Mouse (Mus musculus): Measurements from ENCODE around the gene Ppef2. TPM values are rescaled to one million over a fixed set of nuclear protein-coding genes. Genes with fewer than 3 reads are reported as not detected.

Ppef2 gene
- 0.11 and 0.35 TPM in 2 replicates for polyA plus RNA-seq (2015; fragmentation: Nextera tagmentation; extraction: Ambion mirVana)

DNA sequence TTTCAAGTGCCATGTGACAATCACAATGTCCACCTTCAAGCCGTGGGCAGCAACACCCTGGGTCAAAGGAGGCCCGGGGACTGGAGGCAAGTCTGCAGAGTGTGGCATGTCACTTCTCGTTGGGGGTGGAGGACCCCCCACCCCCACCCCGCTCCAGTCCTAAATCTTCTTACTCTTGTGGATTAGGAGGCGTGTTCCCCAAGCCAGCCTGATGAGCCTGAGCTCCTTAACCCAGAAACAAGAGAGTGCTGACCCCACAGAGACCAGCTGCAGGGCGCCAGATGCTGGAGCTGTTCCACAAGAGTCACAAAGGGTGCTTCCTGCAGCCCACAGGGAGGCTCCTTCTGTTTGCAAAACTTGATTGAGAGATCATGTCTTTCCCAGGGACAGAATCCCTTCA, at the start of gene Ppef2:
TSS of gene Ppef2 (minus strand) at position 61 of the 400 bp plus-strand sequence.
- Histone ChIP-seq H3K9me3 (ENCODE audit: control insufficient read depth, low read length) (no peaks in the 10 kb centered on the region), H3K4me3 (replicated peaks; ENCODE audit: low read length) (no peak within 1 kb of the TSS), H3K9ac (replicated peaks; ENCODE audit: low read depth, low read length) (no peak within 1 kb of the TSS), H3K4me2 (ENCODE audit: low read length) (no peak within 1 kb of the TSS), H3K4me1 (replicated peaks; ENCODE audit: control insufficient read depth, insufficient read depth, low read length) (peaks cover 3% of the 10 kb centered on the region; the same call in 1 of the 2 replicates), H3K36me3 (ENCODE audit: control insufficient read depth, insufficient read depth) (no peaks in the 10 kb centered on the region), H3K27me3 (replicated peaks; ENCODE audit: control insufficient read depth, insufficient read depth, low read length) (no peaks in the 10 kb centered on the region), H3K27ac (ENCODE audit: low read length) (no peak within 1 kb of the TSS)
- ATAC-seq: no peak
- 14% methylated on average over 6 of the region's 6 CpGs for WGBS

DNA sequence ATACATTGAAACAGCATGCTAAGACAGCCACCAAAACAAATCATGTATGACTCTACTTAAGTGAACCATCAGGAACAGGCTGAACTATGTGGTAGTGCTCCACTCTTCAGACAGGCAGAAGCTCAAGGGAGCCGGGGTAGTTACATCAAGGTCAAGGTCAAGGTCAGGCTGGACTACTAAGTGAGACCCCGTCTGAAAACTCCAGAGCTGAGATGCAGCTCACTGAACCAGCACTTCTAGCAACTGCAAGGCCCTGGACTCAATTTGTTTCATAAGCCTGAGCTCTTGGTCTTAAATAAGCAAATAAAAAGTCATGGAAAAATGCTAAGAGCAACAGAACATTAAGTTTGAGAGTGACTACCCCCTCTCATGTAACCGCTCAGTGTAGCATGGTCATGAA, 48.2 kb upstream of the Ppef2 start:
- WGBS: 92% methylated on average over 3 of the region's 3 CpGs
- no peak overlapping the region for H3K27ac ChIP-seq (ENCODE audit: low read length)
- peaks cover 27% of the 10 kb centered on the region for H3K36me3 ChIP-seq (ENCODE audit: control insufficient read depth, insufficient read depth)
- H3K9ac ChIP-seq (replicated peaks; ENCODE audit: low read depth, low read length): no peak overlapping the region
- no peak for ATAC-seq
- peaks cover 10% of the 10 kb centered on the region for H3K4me1 ChIP-seq (replicated peaks; ENCODE audit: control insufficient read depth, insufficient read depth, low read length)
- H3K27me3 ChIP-seq (replicated peaks; ENCODE audit: control insufficient read depth, insufficient read depth, low read length): no peaks in the 10 kb centered on the region
- H3K4me3 ChIP-seq (replicated peaks; ENCODE audit: low read length): no peak overlapping the region
- H3K9me3 ChIP-seq (ENCODE audit: control insufficient read depth, low read length): no peaks in the 10 kb centered on the region
- H3K4me2 ChIP-seq (ENCODE audit: low read length): no peak overlapping the region

DNA sequence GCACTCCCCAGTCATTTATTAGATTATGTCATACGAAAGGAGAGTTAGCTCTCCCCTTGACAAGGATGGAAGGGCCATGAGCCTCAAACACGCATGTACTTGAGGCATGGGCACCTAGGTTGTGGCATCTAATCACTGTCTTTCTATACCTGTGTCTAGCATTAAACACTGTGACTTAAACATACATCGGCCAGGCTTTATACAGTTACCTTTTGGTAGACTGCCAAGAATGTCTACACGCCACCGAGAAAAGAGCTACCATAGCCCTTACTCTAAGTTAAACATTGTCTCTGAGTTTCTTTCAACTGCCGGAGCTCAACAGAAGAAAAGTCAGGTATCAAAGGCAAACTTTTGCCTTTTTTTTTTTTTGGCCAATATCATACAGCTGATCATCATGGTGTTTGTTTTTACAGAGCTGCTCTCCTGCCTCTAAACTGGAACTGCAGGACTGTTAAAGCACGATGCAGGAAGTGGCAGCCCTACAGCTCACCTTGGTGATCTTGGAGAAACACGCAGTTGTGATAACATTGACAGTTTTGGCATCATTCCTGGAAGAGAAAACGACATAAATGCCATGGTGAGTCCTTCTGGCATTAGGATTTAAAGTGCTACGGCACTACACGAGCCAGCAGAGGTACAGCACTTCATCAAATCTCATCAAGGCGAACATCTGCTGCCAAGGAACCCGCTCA, 46.2 kb upstream of the Ppef2 start:
- 83% methylated on average over 13 of the region's 13 CpGs for WGBS
- Histone ChIP-seq H3K9me3 (ENCODE audit: control insufficient read depth, low read length) (no peaks in the 10 kb centered on the region), H3K27me3 (replicated peaks; ENCODE audit: control insufficient read depth, insufficient read depth, low read length) (no peaks in the 10 kb centered on the region), H3K4me3 (replicated peaks; ENCODE audit: low read length) (no peak overlapping the region), H3K27ac (ENCODE audit: low read length) (no peak overlapping the region), H3K4me1 (replicated peaks; ENCODE audit: control insufficient read depth, insufficient read depth, low read length) (no peaks in the 10 kb centered on the region), H3K36me3 (ENCODE audit: control insufficient read depth, insufficient read depth) (peaks cover 36% of the 10 kb centered on the region), H3K4me2 (ENCODE audit: low read length) (no peak overlapping the region), H3K9ac (replicated peaks; ENCODE audit: low read depth, low read length) (no peak overlapping the region)
- no peak for ATAC-seq

DNA sequence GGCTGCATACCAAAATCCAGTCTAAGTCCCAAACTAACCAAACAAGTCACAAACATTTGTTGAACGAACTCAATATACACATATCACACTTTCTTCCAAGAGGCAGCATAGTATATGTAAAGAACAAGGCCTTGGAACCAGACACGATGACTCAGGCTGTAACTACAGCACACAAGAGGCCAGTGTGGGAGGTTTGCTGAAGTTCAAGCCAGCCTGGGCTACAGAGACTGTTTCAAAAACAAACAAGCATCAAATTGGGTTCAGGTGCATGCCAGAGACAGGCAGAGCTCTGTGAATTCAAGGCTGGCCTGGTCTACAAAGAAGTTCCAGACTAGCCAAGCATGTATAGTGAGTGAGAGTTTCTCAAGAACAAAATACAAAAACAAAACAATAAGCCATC, 38.4 kb upstream of the Ppef2 start:
- H3K9ac ChIP-seq (replicated peaks; ENCODE audit: low read depth, low read length): no peak overlapping the region
- H3K27ac ChIP-seq (ENCODE audit: low read length): no peak overlapping the region
- no peak overlapping the region for H3K4me2 ChIP-seq (ENCODE audit: low read length)
- no peaks in the 10 kb centered on the region for H3K4me1 ChIP-seq (replicated peaks; ENCODE audit: control insufficient read depth, insufficient read depth, low read length)
- no peak overlapping the region for H3K4me3 ChIP-seq (replicated peaks; ENCODE audit: low read length)
- WGBS: 95% methylated on average over 2 of the region's 2 CpGs
- ATAC-seq: no peak
- H3K27me3 ChIP-seq (replicated peaks; ENCODE audit: control insufficient read depth, insufficient read depth, low read length): no peaks in the 10 kb centered on the region
- H3K9me3 ChIP-seq (ENCODE audit: control insufficient read depth, low read length): no peaks in the 10 kb centered on the region
- H3K36me3 ChIP-seq (ENCODE audit: control insufficient read depth, insufficient read depth): peaks cover 40% of the 10 kb centered on the region

DNA sequence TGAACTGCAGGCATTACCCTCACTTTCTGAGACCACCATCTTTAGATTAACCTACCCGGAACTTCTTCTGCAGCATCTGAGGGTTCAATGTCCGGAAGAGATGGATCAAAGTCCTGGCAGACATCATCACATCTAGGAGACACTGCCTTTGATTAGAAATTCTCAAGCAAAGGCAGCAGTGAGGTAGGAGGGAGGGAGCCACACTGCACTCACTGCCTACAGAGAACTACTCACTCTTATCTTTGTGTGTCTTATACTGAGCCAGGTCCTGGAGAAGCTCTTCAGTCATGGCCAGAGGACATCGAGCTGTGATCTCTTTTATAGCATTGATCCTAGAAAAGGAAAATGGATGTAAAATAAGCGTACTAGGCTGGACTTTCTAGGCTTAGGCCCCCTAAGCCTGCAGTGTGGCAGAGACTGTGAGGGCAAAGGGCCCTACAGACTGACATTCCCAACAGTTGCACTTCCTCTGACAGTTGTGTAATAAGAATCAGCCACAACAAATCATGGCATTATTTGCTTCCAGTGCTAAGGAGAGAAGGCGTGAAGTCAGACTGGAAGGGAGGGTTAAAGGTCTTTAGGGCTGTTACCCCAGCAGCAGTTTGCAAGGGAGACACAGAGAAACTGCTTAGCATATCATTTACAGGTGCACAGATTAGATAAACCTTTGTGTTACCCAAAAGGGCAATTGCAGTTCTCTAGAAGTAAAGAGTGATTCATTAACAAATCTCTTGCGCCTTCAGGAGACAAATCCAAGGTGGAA, 35.8 kb upstream of the Ppef2 start:
- no peaks in the 10 kb centered on the region for H3K9me3 ChIP-seq (ENCODE audit: control insufficient read depth, low read length)
- WGBS: 94% methylated on average over 6 of the region's 6 CpGs
- no peak for ATAC-seq
- no peak overlapping the region for H3K4me3 ChIP-seq (replicated peaks; ENCODE audit: low read length)
- peaks cover 34% of the 10 kb centered on the region for H3K36me3 ChIP-seq (ENCODE audit: control insufficient read depth, insufficient read depth)
- H3K27ac ChIP-seq (ENCODE audit: low read length): no peak overlapping the region
- no peaks in the 10 kb centered on the region for H3K4me1 ChIP-seq (replicated peaks; ENCODE audit: control insufficient read depth, insufficient read depth, low read length)
- H3K4me2 ChIP-seq (ENCODE audit: low read length): no peak overlapping the region
- H3K27me3 ChIP-seq (replicated peaks; ENCODE audit: control insufficient read depth, insufficient read depth, low read length): no peaks in the 10 kb centered on the region
- H3K9ac ChIP-seq (replicated peaks; ENCODE audit: low read depth, low read length): no peak overlapping the region

DNA sequence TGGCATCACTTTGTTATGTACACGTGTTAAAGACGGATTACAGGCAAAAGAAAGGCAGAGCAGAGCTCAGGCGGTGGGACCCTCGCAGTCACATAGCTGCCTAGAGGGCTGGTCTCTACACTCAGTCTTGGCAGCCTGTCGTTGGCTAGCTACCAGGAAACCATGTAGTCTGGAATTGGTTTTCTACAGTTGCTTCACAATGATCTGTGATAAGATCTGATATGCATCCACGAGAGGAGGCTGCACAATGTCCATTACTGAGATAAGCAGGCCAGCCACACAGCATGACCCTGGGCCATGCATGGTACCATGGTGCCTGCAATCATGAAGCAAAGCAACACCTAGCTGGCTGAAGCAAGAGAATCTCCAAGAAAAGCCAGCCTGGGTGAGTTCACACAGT, 31.8 kb upstream of the Ppef2 start:
- H3K27me3 ChIP-seq (replicated peaks; ENCODE audit: control insufficient read depth, insufficient read depth, low read length): no peaks in the 10 kb centered on the region
- no peaks in the 10 kb centered on the region for H3K9me3 ChIP-seq (ENCODE audit: control insufficient read depth, low read length)
- WGBS: 80% methylated on average over 6 of the region's 6 CpGs
- peaks cover 32% of the 10 kb centered on the region for H3K36me3 ChIP-seq (ENCODE audit: control insufficient read depth, insufficient read depth)
- ATAC-seq: no peak
- no peak overlapping the region for H3K27ac ChIP-seq (ENCODE audit: low read length)
- H3K9ac ChIP-seq (replicated peaks; ENCODE audit: low read depth, low read length): no peak overlapping the region
- no peaks in the 10 kb centered on the region for H3K4me1 ChIP-seq (replicated peaks; ENCODE audit: control insufficient read depth, insufficient read depth, low read length)
- no peak overlapping the region for H3K4me2 ChIP-seq (ENCODE audit: low read length)
- no peak overlapping the region for H3K4me3 ChIP-seq (replicated peaks; ENCODE audit: low read length)

DNA sequence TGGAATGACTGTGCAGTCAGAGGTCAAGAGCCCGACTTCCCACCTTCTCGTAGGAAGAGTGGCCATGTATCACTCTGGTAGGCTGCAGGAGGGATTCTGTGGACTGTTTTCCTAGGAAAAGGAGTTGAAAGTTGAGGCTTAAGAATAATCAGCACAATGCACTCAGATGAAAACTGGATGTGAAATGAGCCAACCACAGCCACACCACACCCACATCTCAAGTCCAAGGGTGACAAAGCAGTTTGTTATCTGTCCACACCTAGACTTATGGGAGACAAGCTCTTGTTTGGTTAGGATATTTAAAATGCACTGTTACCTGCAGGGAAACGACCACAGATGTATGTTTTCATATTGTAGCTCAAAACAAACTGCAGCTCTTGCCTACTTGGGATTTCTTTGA, 27.0 kb upstream of the Ppef2 start:
- Histone ChIP-seq H3K4me3 (replicated peaks; ENCODE audit: low read length) (no peak overlapping the region), H3K27me3 (replicated peaks; ENCODE audit: control insufficient read depth, insufficient read depth, low read length) (no peaks in the 10 kb centered on the region), H3K27ac (ENCODE audit: low read length) (no peak overlapping the region), H3K36me3 (ENCODE audit: control insufficient read depth, insufficient read depth) (peaks cover 10% of the 10 kb centered on the region), H3K4me2 (ENCODE audit: low read length) (no peak overlapping the region), H3K9ac (replicated peaks; ENCODE audit: low read depth, low read length) (no peak overlapping the region), H3K4me1 (replicated peaks; ENCODE audit: control insufficient read depth, insufficient read depth, low read length) (peaks cover 3% of the 10 kb centered on the region; the same call in 1 of the 2 replicates), H3K9me3 (ENCODE audit: control insufficient read depth, low read length) (no peaks in the 10 kb centered on the region)
- no peak for ATAC-seq
- 79% methylated on average over 3 of the region's 3 CpGs for WGBS

DNA sequence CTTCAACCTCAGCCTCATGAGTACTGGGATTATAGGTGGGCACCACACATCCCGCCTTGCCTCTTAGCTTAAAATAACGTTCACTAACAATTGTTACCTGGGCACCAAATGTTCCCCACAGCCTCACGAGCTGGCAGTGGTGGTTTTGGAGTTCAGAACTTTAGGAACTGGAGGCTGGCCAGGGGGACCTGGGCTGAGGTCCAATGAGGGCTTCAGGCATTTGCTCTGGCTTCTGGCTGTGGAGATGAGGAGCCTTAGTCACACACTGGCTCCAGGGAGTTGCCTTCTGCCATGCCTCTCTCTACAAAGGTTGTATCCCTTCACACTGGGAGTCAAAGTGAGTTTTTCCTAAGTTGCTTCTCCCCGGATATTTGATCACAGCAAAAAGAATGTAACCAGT, 26.5 kb upstream of the Ppef2 start:
- no peak overlapping the region for H3K4me3 ChIP-seq (replicated peaks; ENCODE audit: low read length)
- H3K4me2 ChIP-seq (ENCODE audit: low read length): no peak overlapping the region
- WGBS: 69% methylated on average over 4 of the region's 4 CpGs
- H3K27me3 ChIP-seq (replicated peaks; ENCODE audit: control insufficient read depth, insufficient read depth, low read length): no peaks in the 10 kb centered on the region
- H3K9ac ChIP-seq (replicated peaks; ENCODE audit: low read depth, low read length): no peak overlapping the region
- no peaks in the 10 kb centered on the region for H3K9me3 ChIP-seq (ENCODE audit: control insufficient read depth, low read length)
- H3K4me1 ChIP-seq (replicated peaks; ENCODE audit: control insufficient read depth, insufficient read depth, low read length): peaks cover 3% of the 10 kb centered on the region
- peaks cover 10% of the 10 kb centered on the region for H3K36me3 ChIP-seq (ENCODE audit: control insufficient read depth, insufficient read depth)
- H3K27ac ChIP-seq (ENCODE audit: low read length): no peak overlapping the region
- ATAC-seq: no peak

DNA sequence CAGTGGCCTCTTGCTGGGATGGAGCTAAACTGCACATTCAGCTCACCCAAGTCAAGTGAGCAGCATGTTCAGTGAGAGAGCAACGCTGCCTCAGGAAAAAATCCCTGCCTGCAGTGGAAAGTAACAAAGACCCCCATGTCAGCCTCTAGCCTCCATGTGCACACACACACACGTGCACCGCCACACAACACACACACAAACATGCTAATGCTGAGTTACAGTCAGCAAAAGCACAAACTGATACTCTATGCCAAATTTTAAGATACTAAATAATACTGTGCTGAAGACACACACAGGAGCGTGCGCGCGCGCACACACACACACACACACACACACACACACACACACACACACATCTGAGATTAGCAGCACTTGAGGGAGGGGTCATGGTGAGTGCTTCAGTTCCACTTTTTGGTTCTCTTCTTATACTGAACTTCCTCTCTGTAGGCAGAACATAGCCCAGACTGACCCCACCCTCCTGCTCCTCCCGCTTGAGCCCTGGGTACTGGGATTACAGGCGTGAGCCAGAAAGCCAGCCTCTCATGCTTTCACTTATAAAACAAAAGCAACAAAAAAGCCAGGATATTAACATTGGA, 23.0 kb upstream of the Ppef2 start:
- Histone ChIP-seq H3K4me1 (replicated peaks; ENCODE audit: control insufficient read depth, insufficient read depth, low read length) (peaks cover 3% of the 10 kb centered on the region), H3K4me2 (ENCODE audit: low read length) (no peak overlapping the region), H3K9ac (replicated peaks; ENCODE audit: low read depth, low read length) (no peak overlapping the region), H3K27ac (ENCODE audit: low read length) (no peak overlapping the region), H3K9me3 (ENCODE audit: control insufficient read depth, low read length) (no peaks in the 10 kb centered on the region), H3K36me3 (ENCODE audit: control insufficient read depth, insufficient read depth) (no peaks in the 10 kb centered on the region), H3K4me3 (replicated peaks; ENCODE audit: low read length) (no peak overlapping the region), H3K27me3 (replicated peaks; ENCODE audit: control insufficient read depth, insufficient read depth, low read length) (no peaks in the 10 kb centered on the region)
- 81% methylated on average over 10 of the region's 10 CpGs for WGBS
- no peak for ATAC-seq

Measured in forebrain, embryonic 16.5 days (tissue).